Mouse (Mus musculus): ENCODE measurements around the gene Heatr5a. TPM values are rescaled to one million over a fixed set of nuclear protein-coding genes. Genes with fewer than 3 reads are reported as not detected.

Heatr5a gene
- total and polyA plus RNA-seq, 3 experiments, result 20.6 to 23.6 (median 21.4) TPM

DNA sequence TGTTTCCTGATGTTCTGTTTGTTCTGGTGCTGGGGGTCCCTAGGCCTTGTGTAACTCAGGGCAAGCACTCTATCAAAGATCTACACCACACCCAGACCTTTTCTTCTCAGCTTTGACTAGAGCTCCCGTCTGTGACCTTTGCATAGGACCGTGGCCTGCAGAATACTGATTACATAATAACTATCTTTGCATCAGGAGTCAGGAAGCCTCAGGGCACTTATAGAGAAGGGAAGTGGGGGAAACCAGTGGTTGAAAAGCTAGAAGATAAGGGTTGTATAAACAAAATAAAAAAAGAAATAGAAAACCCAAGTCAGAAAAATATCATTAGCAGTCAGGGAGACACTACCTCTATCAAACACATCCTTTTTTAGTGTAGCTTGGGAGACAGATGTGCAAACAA lies 121.2 kb downstream of the Heatr5a start:
- intact Hi-C loops (cut with DNase I), result no loop called here
- H3K27ac ChIP-seq, result no peak overlapping the region
- no peak for DNase-seq
- H3K36me3 ChIP-seq (ENCODE audit: control insufficient read depth, insufficient read depth, low read length), result no peaks in the 10 kb centered on the region
- H3K79me2 ChIP-seq (replicated peaks; ENCODE audit: control insufficient read depth, insufficient read depth, low read length), result no peaks in the 10 kb centered on the region
- H3K4me1 ChIP-seq (ENCODE audit: control insufficient read depth, insufficient read depth, low read length), result peaks cover 2% of the 10 kb centered on the region; the same call in 1 of the 2 replicates
- H3K9ac ChIP-seq (ENCODE audit: low read depth, low read length), result no peak overlapping the region
- TF ChIP-seq CTCF (IDR thresholded peaks at IDR 0.05), result no peak
- TF ChIP-seq EP300 (IDR thresholded peaks at IDR 0.05; ENCODE audit: insufficient read depth, low read depth, low read length), result no peak
- TF ChIP-seq POLR2A (IDR thresholded peaks at IDR 0.05; ENCODE audit: insufficient read depth, low read depth, low read length), result no peak
- WGBS, result 51% methylated on average over 2 of the region's 2 CpGs
- H3K27me3 ChIP-seq (ENCODE audit: control insufficient read depth, insufficient read depth, low read length), result no peaks in the 10 kb centered on the region
- H3K4me3 ChIP-seq, result no peak overlapping the region

DNA sequence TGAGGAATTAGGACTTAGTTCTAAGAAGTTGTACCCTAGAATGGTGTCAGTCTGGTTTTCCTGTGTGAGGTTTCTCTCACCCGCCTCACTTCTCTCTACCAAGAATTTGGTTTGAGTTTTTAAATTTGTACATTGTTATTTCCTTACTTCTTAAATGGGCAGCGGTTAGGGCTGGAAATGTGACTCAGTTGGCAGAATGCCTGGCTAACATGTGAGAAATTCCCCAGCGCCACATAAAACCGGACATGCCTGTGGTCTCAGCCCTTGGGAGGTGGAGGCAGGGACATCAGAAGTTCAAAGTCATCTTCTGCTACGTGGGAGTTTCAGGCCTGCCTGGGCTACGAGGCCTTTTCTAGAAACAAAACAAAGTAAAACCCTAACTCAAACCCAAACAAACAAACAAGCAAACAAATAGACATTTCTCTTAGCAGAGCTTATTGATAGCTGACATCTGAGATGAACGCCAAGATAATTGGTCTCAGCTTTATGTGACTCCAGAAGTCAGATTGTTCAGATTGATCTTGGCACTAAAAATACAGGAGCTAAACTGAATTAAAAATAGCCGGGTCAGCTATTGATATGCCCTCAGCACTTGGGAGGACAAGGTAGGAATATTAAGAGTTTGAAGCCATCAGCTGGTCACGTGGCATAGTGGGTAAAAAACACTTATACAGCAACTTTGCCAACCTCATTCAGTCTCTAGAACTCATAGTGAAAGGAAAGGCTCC lies 123.0 kb downstream of the Heatr5a start:
- Histone ChIP-seq H3K79me2 (replicated peaks; ENCODE audit: control insufficient read depth, insufficient read depth, low read length) (no peaks in the 10 kb centered on the region), H3K9ac (ENCODE audit: low read depth, low read length) (no peak overlapping the region), H3K36me3 (ENCODE audit: control insufficient read depth, insufficient read depth, low read length) (peaks cover 3% of the 10 kb centered on the region), H3K4me3 (no peak overlapping the region), H3K27me3 (ENCODE audit: control insufficient read depth, insufficient read depth, low read length) (no peaks in the 10 kb centered on the region), H3K4me1 (ENCODE audit: control insufficient read depth, insufficient read depth, low read length) (peaks cover 3% of the 10 kb centered on the region; the same call in 1 of the 2 replicates), H3K27ac (peak overlapping the region; percentile 60)
- intact Hi-C loops (cut with DNase I), result loop anchor here (2.0 kb wide), 1 partner anchor 17 kb away; no protein-coding TSS in a partner anchor
- peak; percentile 54 to 72 for DNase-seq
- WGBS, result 37% methylated on average over 9 of the region's 9 CpGs
- TF ChIP-seq CTCF (IDR thresholded peaks at IDR 0.05) (no peak), EP300 (IDR thresholded peaks at IDR 0.05; ENCODE audit: insufficient read depth, low read depth, low read length) (peak; percentile 59; the same call in 1 of the 2 replicates)

DNA sequence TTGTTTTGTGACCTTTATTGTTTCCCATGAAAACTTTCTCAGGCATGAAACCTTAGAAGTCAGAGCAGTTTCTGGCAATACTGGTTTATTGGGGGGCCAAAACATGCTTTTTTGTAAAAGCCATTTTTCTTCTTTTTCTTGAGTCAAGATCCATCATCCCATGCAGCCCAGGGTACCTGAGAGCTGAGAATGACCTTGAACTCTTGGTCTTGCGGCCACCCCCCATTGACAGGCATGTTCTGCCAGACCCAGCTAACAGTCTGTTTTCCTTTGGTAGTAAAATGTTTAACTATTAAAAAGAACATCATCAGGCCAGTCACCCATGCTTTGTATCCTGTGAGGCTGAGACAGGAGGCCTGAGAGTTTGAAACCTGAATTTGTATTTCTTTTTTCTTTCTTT lies 125.9 kb downstream of the Heatr5a start:
- no peak for TF ChIP-seq EP300 (IDR thresholded peaks at IDR 0.05; ENCODE audit: insufficient read depth, low read depth, low read length)
- Histone ChIP-seq H3K4me3 (no peak overlapping the region), H3K27me3 (ENCODE audit: control insufficient read depth, insufficient read depth, low read length) (no peaks in the 10 kb centered on the region), H3K9ac (ENCODE audit: low read depth, low read length) (no peak overlapping the region), H3K4me1 (ENCODE audit: control insufficient read depth, insufficient read depth, low read length) (peaks cover 3% of the 10 kb centered on the region; the same call in 1 of the 2 replicates), H3K27ac (peak overlapping the region; percentile 97), H3K79me2 (replicated peaks; ENCODE audit: control insufficient read depth, insufficient read depth, low read length) (no peaks in the 10 kb centered on the region), H3K36me3 (ENCODE audit: control insufficient read depth, insufficient read depth, low read length) (peaks cover 3% of the 10 kb centered on the region)
- 27% methylated on average over 1 of the region's 1 CpGs for WGBS
- DNase-seq, result peak in 1 of 2 experiments; percentile 32
- intact Hi-C loops (cut with DNase I), result no loop called here

DNA sequence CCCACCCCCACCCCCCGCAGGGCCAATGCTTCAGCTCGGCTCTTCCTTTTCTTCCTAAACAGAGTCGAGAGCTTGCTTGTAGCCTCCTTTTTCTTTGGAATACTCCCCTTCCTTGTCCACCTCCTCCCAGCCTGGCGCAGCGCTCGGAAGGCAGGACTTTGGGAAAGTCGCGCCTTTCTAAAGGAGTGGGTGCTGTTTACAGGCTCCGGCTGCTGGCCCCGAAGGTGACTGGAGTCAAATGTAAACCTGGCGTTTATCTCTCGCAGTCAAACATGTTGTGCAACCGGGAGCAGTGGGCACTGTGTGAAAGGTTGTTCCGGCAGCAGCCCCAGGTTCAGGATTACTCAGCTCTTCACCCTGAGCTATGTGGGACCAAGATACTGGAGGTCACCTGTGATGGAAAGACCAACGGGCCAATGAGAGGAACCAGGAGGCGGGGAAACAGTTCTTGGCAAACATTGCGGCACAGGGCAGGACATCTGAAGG lies 126.3 kb downstream of the Heatr5a start:
- H3K4me1 ChIP-seq (ENCODE audit: control insufficient read depth, insufficient read depth, low read length), result peaks cover 3% of the 10 kb centered on the region; the same call in 1 of the 2 replicates
- H3K27me3 ChIP-seq (ENCODE audit: control insufficient read depth, insufficient read depth, low read length), result no peaks in the 10 kb centered on the region
- intact Hi-C loops (cut with DNase I), result loop anchor here (1.0 kb wide), 1 partner anchor 16 kb away; the partner anchor contains the start of gene Hectd1
- peak; percentile 96 to 99 for DNase-seq
- no peaks in the 10 kb centered on the region for H3K79me2 ChIP-seq (replicated peaks; ENCODE audit: control insufficient read depth, insufficient read depth, low read length)
- H3K9ac ChIP-seq (ENCODE audit: low read depth, low read length), result peak overlapping the region; percentile 59
- peak overlapping the region; percentile 97 for H3K27ac ChIP-seq
- TF ChIP-seq POLR2A (IDR thresholded peaks at IDR 0.05; ENCODE audit: insufficient read depth, low read depth, low read length) (peak; percentile 95), CTCF (IDR thresholded peaks at IDR 0.05) (no peak), EP300 (IDR thresholded peaks at IDR 0.05; ENCODE audit: insufficient read depth, low read depth, low read length) (peak; percentile 87)
- under 1% methylated on average over 17 of the region's 17 CpGs for WGBS
- peak overlapping the region; percentile 55 for H3K4me3 ChIP-seq
- peaks cover 3% of the 10 kb centered on the region for H3K36me3 ChIP-seq (ENCODE audit: control insufficient read depth, insufficient read depth, low read length)

DNA sequence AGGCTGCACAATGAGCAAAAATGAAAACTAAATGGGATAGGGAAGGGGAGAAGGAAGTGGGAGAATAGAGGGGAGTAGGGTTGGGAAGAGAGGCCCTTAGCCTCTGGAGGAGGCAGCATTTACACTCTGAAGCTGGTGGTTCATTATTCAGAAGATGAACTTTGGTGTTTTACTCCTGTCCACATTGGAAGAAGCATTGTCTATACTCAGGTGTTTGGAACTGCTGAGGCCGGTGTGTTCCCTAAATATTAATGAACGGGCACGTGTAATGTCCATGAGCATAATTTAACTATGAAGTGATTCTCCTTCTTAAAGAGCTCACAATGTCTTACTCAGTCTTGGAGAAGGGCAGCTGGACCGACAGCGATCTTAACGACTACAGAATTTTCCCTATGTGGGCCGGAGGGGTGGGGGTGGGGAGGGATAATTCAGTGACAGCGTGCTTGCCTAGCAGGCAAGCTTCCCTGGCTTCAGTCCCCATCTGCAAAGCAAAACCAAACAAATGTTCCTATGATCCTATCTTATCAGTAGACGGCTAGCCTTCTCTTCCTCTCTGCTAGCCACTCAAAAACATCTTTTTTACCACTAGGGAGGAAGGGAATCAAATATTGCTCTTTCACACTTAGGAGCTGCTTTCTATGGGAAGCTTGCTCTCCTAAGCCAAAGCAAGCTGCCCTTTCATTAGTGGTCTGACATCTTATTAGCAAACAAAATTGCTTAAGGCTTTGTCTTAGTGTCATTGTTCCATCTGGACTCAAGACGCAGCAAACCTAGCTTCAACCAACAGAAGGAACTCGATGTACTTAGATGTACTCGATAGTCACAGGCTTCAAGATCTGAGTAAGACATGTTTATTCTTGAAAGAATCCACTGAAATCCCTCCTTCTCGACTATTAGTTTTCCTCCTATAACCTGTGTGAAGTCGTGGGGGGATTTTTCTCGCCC lies 127.3 kb downstream of the Heatr5a start:
- peak overlapping the region; percentile 55 for H3K4me3 ChIP-seq
- H3K9ac ChIP-seq (ENCODE audit: low read depth, low read length), result peak overlapping the region; percentile 59
- 23% methylated on average over 15 of the region's 15 CpGs for WGBS
- H3K4me1 ChIP-seq (ENCODE audit: control insufficient read depth, insufficient read depth, low read length), result peaks cover 3% of the 10 kb centered on the region; the same call in 1 of the 2 replicates
- H3K27me3 ChIP-seq (ENCODE audit: control insufficient read depth, insufficient read depth, low read length), result no peaks in the 10 kb centered on the region
- TF ChIP-seq EP300 (IDR thresholded peaks at IDR 0.05; ENCODE audit: insufficient read depth, low read depth, low read length) (no peak), CTCF (IDR thresholded peaks at IDR 0.05) (no peak), POLR2A (IDR thresholded peaks at IDR 0.05; ENCODE audit: insufficient read depth, low read depth, low read length) (no peak)
- no peaks in the 10 kb centered on the region for H3K79me2 ChIP-seq (replicated peaks; ENCODE audit: control insufficient read depth, insufficient read depth, low read length)
- DNase-seq, result no peak
- intact Hi-C loops (cut with DNase I), result loop anchor here (1.0 kb wide), 1 partner anchor 15 kb away; the partner anchor contains the start of gene Hectd1
- peak overlapping the region; percentile 97 for H3K27ac ChIP-seq
- H3K36me3 ChIP-seq (ENCODE audit: control insufficient read depth, insufficient read depth, low read length), result peaks cover 3% of the 10 kb centered on the region
